Mouse (Mus musculus) bone marrow, adult 2 months (tissue): ENCODE data around the gene Rhox3f.
"Not testable (repeated sequence)": the region's sequence is repeated elsewhere in the genome, so short reads cannot be mapped to it uniquely, and the experiment has no call there.

Experiments used
- CTCF ChIP-seq: fragments of 200-500 bp; IDR thresholded peaks from 2 replicates; pipeline ENCODE4 v1.5.1; 2011; ENCODE audit warnings: low read length, control low read depth; ENCODE audit not compliant: control insufficient read depth, insufficient read depth
- POLR2A ChIP-seq: fragments of 200-500 bp; IDR thresholded peaks from 2 replicates; pipeline ENCODE4 v1.6.1; 2011; ENCODE audit warnings: low read depth, mild to moderate bottlenecking, control low read depth, low read length, borderline replicate concordance; ENCODE audit not compliant: control insufficient read depth

DNA sequence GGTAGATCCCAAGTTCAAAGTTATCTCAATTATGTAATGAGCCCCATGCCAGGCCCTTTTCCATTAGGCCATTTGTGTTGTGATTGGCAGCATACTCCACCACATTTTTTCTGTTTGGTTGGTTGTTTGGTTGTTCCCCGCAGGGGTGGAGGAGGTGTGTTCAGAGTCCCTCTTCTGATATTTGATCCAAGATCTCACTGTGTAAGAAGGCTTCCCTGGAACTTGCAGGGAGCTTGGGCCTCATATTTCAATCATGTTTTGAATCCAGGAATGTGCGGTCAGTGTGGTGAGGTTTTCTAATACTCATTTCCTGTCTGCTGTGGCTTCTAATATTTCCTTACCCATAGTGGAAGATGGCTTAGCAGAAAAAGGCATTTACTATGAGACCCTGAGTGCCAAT, 8.2 kb upstream of the Rhox3f start:
- not testable (repeated sequence) for TF ChIP-seq POLR2A, CTCF
